In genomic region chr11:78163681-78164603, GRCm38 (mm10) we compare ENCODE assay signal across 8 mouse cellular contexts. TPM values are rescaled to one million over a fixed set of nuclear protein-coding genes. Genes with fewer than 3 reads are reported as not detected.
A peak's percentile ranks its signal among the peaks of the same experiment; 100 is the strongest.
DNase-seq lines count a peak whose midpoint lies in the region; ATAC-seq and TF ChIP-seq lines count a peak whose summit lies in the region.

No protein-coding gene starts in this region.

- H3K4me1 ChIP-seq in intestine, embryonic 15.5 days (replicated peaks): peaks cover 45% of the 10 kb centered on the region
- H3K4me1 ChIP-seq in liver, postnatal 0 days (ENCODE audit: insufficient read depth): peaks cover 50% of the 10 kb centered on the region

- ATAC-seq in intestine, embryonic 15.5 days: peak; percentile 31
- no peak for ATAC-seq in liver, postnatal 0 days

- intact Hi-C loops in gastrocnemius, postnatal 14 days (cut with DNase I; ENCODE audit: low total_unique reads): no loop called here

- peaks cover 27% of the 10 kb centered on the region for H3K36me3 ChIP-seq in intestine, embryonic 15.5 days
- H3K36me3 ChIP-seq in liver, postnatal 0 days (replicated peaks; ENCODE audit: insufficient read depth, low read length): peaks cover 27% of the 10 kb centered on the region

- TF ChIP-seq EP300 in liver, postnatal 0 days (IDR thresholded peaks at IDR 0.05; ENCODE audit: low read depth): no peak

- H3K4me2 ChIP-seq in intestine, embryonic 15.5 days (replicated peaks): peak overlapping the region; percentile 95
- H3K4me2 ChIP-seq in liver, postnatal 0 days (ENCODE audit: low read depth, low read length): peak overlapping the region; percentile 100

- TF ChIP-seq CTCF in liver, postnatal 0 days (IDR thresholded peaks at IDR 0.05; ENCODE audit: low read depth): no peak

- H3K27me3 ChIP-seq in intestine, embryonic 15.5 days (replicated peaks): no peaks in the 10 kb centered on the region
- H3K27me3 ChIP-seq in liver, postnatal 0 days (ENCODE audit: insufficient read depth, low read length): no peaks in the 10 kb centered on the region

- DNase-seq in cerebellum, postnatal 10 days: peak; percentile 63 to 70
- no peak for DNase-seq in cerebellum, adult 11-12 months
- peak; percentile 82 to 84 for DNase-seq in adrenal gland, postnatal 36 days
- DNase-seq in gastrocnemius, postnatal 14 days: peak; percentile 73
- peak; percentile 58 for DNase-seq in liver, postnatal 0 days
- peak; percentile 62 for DNase-seq in ovary, postnatal 10 days (ENCODE audit: low spot score)
- DNase-seq in layer of hippocampus, adult 8-10 months (ENCODE audit: low spot score in 2 of 2): no peak

- H3K9me3 ChIP-seq in intestine, embryonic 15.5 days: no peaks in the 10 kb centered on the region
- no peaks in the 10 kb centered on the region for H3K9me3 ChIP-seq in liver, postnatal 0 days (ENCODE audit: low read length)

- peak overlapping the region; percentile 83 for H3K4me3 ChIP-seq in intestine, embryonic 15.5 days (replicated peaks)
- peak overlapping the region; percentile 96 for H3K4me3 ChIP-seq in liver, postnatal 0 days (ENCODE audit: low read depth, low read length)

- peak overlapping the region; percentile 93 for H3K9ac ChIP-seq in intestine, embryonic 15.5 days
- H3K9ac ChIP-seq in liver, postnatal 0 days (replicated peaks): peak overlapping the region; percentile 87

- H3K27ac ChIP-seq in intestine, embryonic 15.5 days: peak overlapping the region; percentile 97
- H3K27ac ChIP-seq in liver, postnatal 0 days (ENCODE audit: low read depth): peak overlapping the region; percentile 90

- WGBS in intestine, embryonic 15.5 days: 1% methylated on average over 22 of the region's 22 CpGs
- under 1% methylated on average over 21 of the region's 22 CpGs for WGBS in liver, postnatal 0 days (ENCODE audit: insufficient replicate concordance)

RNA-seq across cellular contexts. Expression of gene Traf4, which starts 1.4 kb away (rescaled TPM):
- total RNA-seq in adrenal gland, postnatal 36 days (2021): 10 to 100 TPM; 24.8 to 38.0 TPM
- total RNA-seq in gastrocnemius, postnatal 14 days (2021): 10 to 100 TPM in 1 of 2 experiments, 1 to 10 TPM in 1; 7.6 to 10.2 TPM
- polyA plus RNA-seq in intestine, embryonic 15.5 days (2015; fragmentation: Nextera tagmentation; extraction: Ambion mirVana): 74.7 and 77.2 TPM in 2 replicates
- polyA plus RNA-seq in liver, postnatal 0 days (2015; fragmentation: Nextera tagmentation; extraction: Ambion mirVana): 15.3 and 18.9 TPM in 2 replicates
- total RNA-seq in layer of hippocampus, adult 8-10 months (2022): 10 to 100 TPM in 3 of 4 experiments, 1 to 10 TPM in 1; 9.2 to 11.1 (median 10.4) TPM

RNA-seq across cellular contexts. Expression of gene Nek8, which starts 12.5 kb away (rescaled TPM):
- 10 to 100 TPM; 10.5 to 11.3 TPM for total RNA-seq in adrenal gland, postnatal 36 days (2021)
- 1 to 10 TPM; 1.4 to 2.1 TPM for total RNA-seq in gastrocnemius, postnatal 14 days (2021)
- 14.4 and 17.1 TPM in 2 replicates for polyA plus RNA-seq in intestine, embryonic 15.5 days (2015; fragmentation: Nextera tagmentation; extraction: Ambion mirVana)
- 4.9 and 5.4 TPM in 2 replicates for polyA plus RNA-seq in liver, postnatal 0 days (2015; fragmentation: Nextera tagmentation; extraction: Ambion mirVana)
- total RNA-seq in layer of hippocampus, adult 8-10 months (2022): 1 to 10 TPM; 3.0 to 3.5 (median 3.3) TPM

RNA-seq across cellular contexts. Expression of gene Tlcd1, which starts 12.6 kb away (rescaled TPM):
- total RNA-seq in adrenal gland, postnatal 36 days (2021): 10 to 100 TPM; 41.5 to 88.1 TPM
- total RNA-seq in gastrocnemius, postnatal 14 days (2021): 1 to 10 TPM; 3.5 to 4.4 TPM
- polyA plus RNA-seq in intestine, embryonic 15.5 days (2015; fragmentation: Nextera tagmentation; extraction: Ambion mirVana): 39.1 and 39.8 TPM in 2 replicates
- 38.2 and 40.3 TPM in 2 replicates for polyA plus RNA-seq in liver, postnatal 0 days (2015; fragmentation: Nextera tagmentation; extraction: Ambion mirVana)
- total RNA-seq in layer of hippocampus, adult 8-10 months (2022): 10 to 100 TPM; 16.6 to 24.8 (median 23.8) TPM

RNA-seq across cellular contexts. Expression of gene Rpl23a, which starts 19.4 kb away (rescaled TPM):
- total RNA-seq in adrenal gland, postnatal 36 days (2021): 1,000 to 10,000 TPM; 1,640 to 1,911 TPM
- total RNA-seq in gastrocnemius, postnatal 14 days (2021): 1,000 to 10,000 TPM; 1,019 to 1,174 TPM
- 1,310 and 1,463 TPM in 2 replicates for polyA plus RNA-seq in intestine, embryonic 15.5 days (2015; fragmentation: Nextera tagmentation; extraction: Ambion mirVana)
- 732 and 758 TPM in 2 replicates for polyA plus RNA-seq in liver, postnatal 0 days (2015; fragmentation: Nextera tagmentation; extraction: Ambion mirVana)
- 100 to 1,000 TPM; 606 to 878 (median 722) TPM for total RNA-seq in layer of hippocampus, adult 8-10 months (2022)

RNA-seq across cellular contexts. Expression of gene Rab34, which starts 24.3 kb away (rescaled TPM):
- total RNA-seq in adrenal gland, postnatal 36 days (2021): 10 to 100 TPM; 85.9 to 89.9 TPM
- total RNA-seq in gastrocnemius, postnatal 14 days (2021): 10 to 100 TPM; 10.2 to 14.1 TPM
- 87.9 and 91.4 TPM in 2 replicates for polyA plus RNA-seq in intestine, embryonic 15.5 days (2015; fragmentation: Nextera tagmentation; extraction: Ambion mirVana)
- 26.6 and 28.9 TPM in 2 replicates for polyA plus RNA-seq in liver, postnatal 0 days (2015; fragmentation: Nextera tagmentation; extraction: Ambion mirVana)
- total RNA-seq in layer of hippocampus, adult 8-10 months (2022): 10 to 100 TPM; 28.2 to 39.4 (median 36.4) TPM

Comparison
In these comparisons a context has a peak if more than half of its experiments do, and no peak if none do; other contexts are left out.
1. DNase-seq: peak in cerebellum, postnatal 10 days (2 of 2), adrenal gland, postnatal 36 days (2 of 2), gastrocnemius, postnatal 14 days (single experiment), liver, postnatal 0 days (single experiment) and ovary, postnatal 10 days (single experiment); none in cerebellum, adult 11-12 months (single experiment) and layer of hippocampus, adult 8-10 months (0 of 2).